Mouse (Mus musculus) urinary bladder, adult 2 months (tissue): ENCODE results near the gene Phactr3. TPM values are rescaled to one million over a fixed set of nuclear protein-coding genes. Genes with fewer than 3 reads are reported as not detected.
"Not testable (repeated sequence)": the region's sequence is repeated elsewhere in the genome, so short reads cannot be mapped to it uniquely, and the experiment has no call there.

Experiments used
- DNase-seq: peaks from one replicate; pipeline ENCODE4 v3.0.0; 2022; ENCODE audit warnings: low spot score
- polyA plus RNA-seq: library from polyadenylated mRNA; depleted of rRNA; stranded (reverse); fragments of >200 nt; gene quantifications from 2 replicates; pipeline ENCODE4 v1.2.3, GENCODE M21; 2012; rRNA removed

The Phactr3 gene
- polyA plus RNA-seq, result 0.66 and 1.6 TPM in 2 replicates

GRCm38 (mm10) chr2:178118801-178119560 lies at the start of gene Phactr3:
Gene Phactr3 (plus strand): TSS chr2:178118975.
- DNase-seq, result no peak

GRCm38 (mm10) chr2:178078166-178078717 lies 40.5 kb upstream of the Phactr3 start, which contains the start of gene Zfp931:
Gene Zfp931 (minus strand): TSS chr2:178078476.
- DNase-seq, result not testable (repeated sequence)

- DNase-seq, result no peak
These were observed 29.2 kb upstream of the Phactr3 start for GRCm38 (mm10) chr2:178089586-178089985.

GRCm38 (mm10) chr2:178098021-178098420 lies 20.8 kb upstream of the Phactr3 start:
- no peak for DNase-seq

GRCm38 (mm10) chr2:178101957-178102356 lies 16.8 kb upstream of the Phactr3 start:
- DNase-seq, result no peak

- DNase-seq, result no peak
These were observed 829 bp upstream of the Phactr3 start for GRCm38 (mm10) chr2:178117946-178118345.

- peak; percentile 16 for DNase-seq
These were observed 983 bp downstream of the Phactr3 start for GRCm38 (mm10) chr2:178119561-178120355.

- DNase-seq, result peak; percentile 10
These were observed 1.5 kb downstream of the Phactr3 start for GRCm38 (mm10) chr2:178120356-178120645.

GRCm38 (mm10) chr2:178120651-178121374 lies 2.0 kb downstream of the Phactr3 start:
- peak; percentile 6 for DNase-seq

- peak; percentile 8 for DNase-seq
These were observed 2.6 kb downstream of the Phactr3 start for GRCm38 (mm10) chr2:178121375-178121688.

- peak; percentile 9 for DNase-seq
These were observed 3.3 kb downstream of the Phactr3 start for GRCm38 (mm10) chr2:178121946-178122665.

- peak; percentile 6 for DNase-seq
These were observed 4.7 kb downstream of the Phactr3 start for GRCm38 (mm10) chr2:178123466-178123865.

- DNase-seq, result peak; percentile 9
These were observed 6.7 kb downstream of the Phactr3 start for GRCm38 (mm10) chr2:178125427-178125826.

GRCm38 (mm10) chr2:178126041-178126820 lies 7.5 kb downstream of the Phactr3 start:
- peak; percentile 13 for DNase-seq

GRCm38 (mm10) chr2:178128594-178128993 lies 9.8 kb downstream of the Phactr3 start:
- DNase-seq, result peak; percentile 9

- peak; percentile 10 for DNase-seq
These were observed 10.4 kb downstream of the Phactr3 start for GRCm38 (mm10) chr2:178129161-178129560.

- DNase-seq, result peak; percentile 6
These were observed 10.9 kb downstream of the Phactr3 start for GRCm38 (mm10) chr2:178129676-178130075.

- DNase-seq, result peak; percentile 4
These were observed 11.8 kb downstream of the Phactr3 start for GRCm38 (mm10) chr2:178130536-178130935.

- no peak for DNase-seq
These were observed 12.2 kb downstream of the Phactr3 start for GRCm38 (mm10) chr2:178131011-178131410.

GRCm38 (mm10) chr2:178131606-178132365 lies 13.0 kb downstream of the Phactr3 start:
- no peak for DNase-seq
